Mouse (Mus musculus): ENCODE results near the gene Art2b. TPM values are rescaled to one million over a fixed set of nuclear protein-coding genes. Genes with fewer than 3 reads are reported as not detected.

The Art2b gene
- 0.13 TPM in 1 of 2 replicates, not detected in the other for polyA plus RNA-seq (2012; rRNA removed)

GRCm38 (mm10) chr7:101585408-101585807 is at the start of gene Art2b:
Gene Art2b, minus strand, starts transcription at chr7:101585600.

Other genes starting within 250 kb of the Art2b start
- 42.0 and 42.3 TPM in 2 replicates for gene Arap1, start 237.5 kb downstream of the Art2b start, polyA plus RNA-seq (2012; rRNA removed)
- not detected in 2 replicates for gene Gm45837, start 174.7 kb downstream of the Art2b start, polyA plus RNA-seq (2012; rRNA removed)
- 8.5 and 9.0 TPM in 2 replicates for gene Pde2a, start 163.9 kb downstream of the Art2b start, polyA plus RNA-seq (2012; rRNA removed)
- 8.9 and 9.3 TPM in 2 replicates for gene Clpb, start 78.0 kb upstream of the Art2b start, polyA plus RNA-seq (2012; rRNA removed)
- gene Phox2a, start 232.7 kb upstream of the Art2b start, polyA plus RNA-seq (2012; rRNA removed) = 0.84 and 1.1 TPM in 2 replicates